Mouse (Mus musculus) forebrain, embryonic 14.5 days (tissue): Measurements from ENCODE around the gene Thra. TPM values are rescaled to one million over a fixed set of nuclear protein-coding genes. Genes with fewer than 3 reads are reported as not detected.
A peak's percentile ranks its signal among the peaks of the same experiment; 100 is the strongest.

Experiments
- ATAC-seq: fragments of 200-750 bp; cut with Nextera tagmentation; 2 replicates; pipeline ENCODE4 v1.8.0; 2017; ENCODE audit warnings: mild to moderate bottlenecking, moderate library complexity
- DNase-seq: peaks from one replicate; pipeline ENCODE4 v3.0.0-alpha.2; 2015; ENCODE audit warnings: low spot score
- H3K27ac ChIP-seq: fragments of 300-500 bp; sonication (generic); 2 replicates; pipeline ENCODE4 v1.5.1; 2014; ENCODE audit warnings: low read depth, mild to moderate bottlenecking, control low read depth, low read length, moderate library complexity
- H3K27me3 ChIP-seq: fragments of 300-500 bp; sonication (generic); replicated peaks from 2 replicates; pipeline ENCODE4 v1.6.1; 2014; ENCODE audit warnings: low read length, control low read depth, mixed read lengths; ENCODE audit not compliant: control insufficient read depth, insufficient read depth
- H3K36me3 ChIP-seq: fragments of 300-500 bp; sonication (generic); 2 replicates; pipeline ENCODE4 v1.6.1; 2014; ENCODE audit warnings: low read length, control low read depth; ENCODE audit not compliant: control insufficient read depth, insufficient read depth
- H3K4me1 ChIP-seq: fragments of 300-500 bp; sonication (generic); 2 replicates; pipeline ENCODE4 v1.6.1; 2014; ENCODE audit warnings: antibody characterized with exemption, low read length, control low read depth; ENCODE audit not compliant: control insufficient read depth, insufficient read depth
- H3K4me2 ChIP-seq: fragments of 300-500 bp; sonication (generic); 2 replicates; pipeline ENCODE4 v1.6.1; 2014; ENCODE audit warnings: mild to moderate bottlenecking, control low read depth, low read length
- H3K4me3 ChIP-seq: fragments of 300-500 bp; sonication (generic); 2 replicates; pipeline ENCODE4 v1.5.1; 2014; ENCODE audit warnings: low read depth, low read length, control low read depth
- H3K9ac ChIP-seq: fragments of 300-500 bp; sonication (generic); 2 replicates; pipeline ENCODE4 v1.6.1; 2014; ENCODE audit warnings: mild to moderate bottlenecking, low read length, control low read depth, moderate library complexity
- H3K9me3 ChIP-seq: fragments of 300-500 bp; sonication (generic); replicated peaks from 2 replicates; pipeline ENCODE4 v1.6.1; 2016; ENCODE audit warnings: low read length, control low read depth, mixed read lengths; ENCODE audit not compliant: control insufficient read depth
- WGBS: fragments of 180-500 bp; shearing (Covaris S2); extraction: QIAGEN DNeasy Blood & Tissue Kit; methylation state at CpG from one replicate; pipeline ENCODE4 v1.1.7; 2014; 5-methylcytosine and 5-hydroxymethylcytosine counted together
- polyA plus RNA-seq: library from polyadenylated mRNA; unstranded; fragments of >200 nt; fragmentation: Nextera tagmentation; extraction: Ambion mirVana; gene quantifications from 2 replicates; pipeline ENCODE4 v1.2.1, GENCODE M21; 2014

Thra gene
- polyA plus RNA-seq, 1 experiment from 2014 or later: 164 TPM

DNA sequence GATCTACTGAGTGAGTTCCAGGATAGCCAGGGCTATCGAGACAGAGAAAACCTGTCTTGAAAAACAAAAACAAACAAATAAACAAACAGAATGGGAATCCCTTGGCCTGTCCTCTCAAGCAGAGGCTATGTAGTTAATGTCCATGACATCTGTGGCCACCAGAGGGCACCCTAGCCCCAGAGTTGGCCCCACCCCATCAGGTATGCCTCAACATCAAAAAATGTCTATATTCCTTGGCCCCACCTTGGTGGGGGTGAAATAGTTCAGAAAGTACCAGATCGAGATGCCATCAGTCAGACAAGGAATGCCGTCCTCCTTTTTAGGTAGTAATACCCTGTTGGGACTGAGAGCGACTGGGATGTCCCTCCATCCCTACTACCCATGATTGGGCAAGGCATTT is 40.5 kb upstream of the Thra start:
- ATAC-seq (peak; percentile 67; the same call in 1 of the 2 replicates), DNase-seq (peak; percentile 74)
- Histone ChIP-seq H3K9me3 (no peaks in the 10 kb centered on the region), H3K27me3 (no peaks in the 10 kb centered on the region), H3K4me3 (no peak overlapping the region), H3K4me1 (no peaks in the 10 kb centered on the region), H3K36me3 (peaks cover 20% of the 10 kb centered on the region), H3K27ac (no peak overlapping the region), H3K4me2 (no peak overlapping the region), H3K9ac (no peak overlapping the region)
- WGBS: 44% methylated on average over 4 of the region's 4 CpGs

GRCm38 (mm10) chr11:98701213-98701670 is 39.2 kb upstream of the Thra start, which contains the start of gene Csf3:
TSS of gene Csf3 (plus strand) at chr11:98701263.
- Histone ChIP-seq H3K4me1 (no peaks in the 10 kb centered on the region), H3K27me3 (no peaks in the 10 kb centered on the region), H3K36me3 (peaks cover 20% of the 10 kb centered on the region), H3K4me3 (no peak within 1 kb of the TSS), H3K27ac (no peak within 1 kb of the TSS), H3K4me2 (no peak within 1 kb of the TSS), H3K9me3 (no peaks in the 10 kb centered on the region), H3K9ac (no peak within 1 kb of the TSS; the same call in 1 of the 2 replicates)
- 39% methylated on average over 10 of the region's 10 CpGs for WGBS
- DNase-seq (no peak), ATAC-seq (no peak)

DNA sequence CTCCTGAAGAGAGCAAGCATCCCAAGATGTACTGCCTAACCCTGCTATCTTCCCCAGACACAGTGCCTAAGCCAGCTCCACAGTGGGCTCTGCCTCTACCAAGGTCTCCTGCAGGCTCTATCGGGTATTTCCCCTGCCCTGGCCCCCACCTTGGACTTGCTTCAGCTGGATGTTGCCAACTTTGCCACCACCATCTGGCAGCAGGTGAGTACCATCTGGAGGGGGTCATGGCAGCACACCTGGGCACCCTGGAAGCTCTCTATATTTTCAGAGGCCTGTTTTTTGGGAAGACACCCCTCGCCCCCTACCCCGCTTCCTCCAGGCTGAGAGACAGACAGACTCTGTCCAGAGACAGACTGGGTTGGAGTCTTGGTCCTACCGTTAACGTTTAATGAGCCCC is 38.1 kb upstream of the Thra start:
- no peak for ATAC-seq
- 71% methylated on average over 5 of the region's 5 CpGs for WGBS

GRCm38 (mm10) chr11:98705021-98705420 is 35.4 kb upstream of the Thra start:
- H3K36me3 ChIP-seq: peaks cover 58% of the 10 kb centered on the region
- H3K27ac ChIP-seq: no peak overlapping the region
- DNase-seq (no peak), ATAC-seq (no peak)
- no peaks in the 10 kb centered on the region for H3K9me3 ChIP-seq
- no peaks in the 10 kb centered on the region for H3K4me1 ChIP-seq
- H3K4me2 ChIP-seq: no peak overlapping the region
- 89% methylated on average over 10 of the region's 10 CpGs for WGBS
- H3K27me3 ChIP-seq: no peaks in the 10 kb centered on the region
- no peak overlapping the region for H3K4me3 ChIP-seq
- no peak overlapping the region for H3K9ac ChIP-seq

More for the DNA sequence above, 38.1 kb upstream of the Thra start:
- H3K27ac ChIP-seq: no peak overlapping the region
- peaks cover 31% of the 10 kb centered on the region for H3K36me3 ChIP-seq
- DNase-seq: no peak
- H3K9me3 ChIP-seq: no peaks in the 10 kb centered on the region
- no peaks in the 10 kb centered on the region for H3K27me3 ChIP-seq
- H3K4me1 ChIP-seq: no peaks in the 10 kb centered on the region
- no peak overlapping the region for H3K9ac ChIP-seq
- H3K4me3 ChIP-seq: no peak overlapping the region
- no peak overlapping the region for H3K4me2 ChIP-seq

GRCm38 (mm10) chr11:98707401-98708281 is 32.8 kb upstream of the Thra start:
- peaks cover 79% of the 10 kb centered on the region for H3K36me3 ChIP-seq
- H3K9me3 ChIP-seq: no peaks in the 10 kb centered on the region
- no peak overlapping the region for H3K4me3 ChIP-seq
- H3K27ac ChIP-seq: no peak overlapping the region
- no peak for ATAC-seq
- no peak for DNase-seq
- WGBS: 84% methylated on average over 22 of the region's 22 CpGs
- no peak overlapping the region for H3K4me2 ChIP-seq
- H3K4me1 ChIP-seq: no peaks in the 10 kb centered on the region
- H3K27me3 ChIP-seq: no peaks in the 10 kb centered on the region
- H3K9ac ChIP-seq: no peak overlapping the region

- ATAC-seq (no peak), DNase-seq (no peak)
- Histone ChIP-seq H3K9ac (no peak overlapping the region), H3K4me1 (no peaks in the 10 kb centered on the region), H3K27ac (no peak overlapping the region; the same call in 1 of the 2 replicates), H3K4me3 (no peak overlapping the region), H3K27me3 (no peaks in the 10 kb centered on the region), H3K4me2 (no peak overlapping the region), H3K36me3 (peaks cover 87% of the 10 kb centered on the region), H3K9me3 (no peaks in the 10 kb centered on the region)
- WGBS: 94% methylated on average over 19 of the region's 19 CpGs
These were observed 32.0 kb upstream of the Thra start for GRCm38 (mm10) chr11:98708282-98708956.

DNA sequence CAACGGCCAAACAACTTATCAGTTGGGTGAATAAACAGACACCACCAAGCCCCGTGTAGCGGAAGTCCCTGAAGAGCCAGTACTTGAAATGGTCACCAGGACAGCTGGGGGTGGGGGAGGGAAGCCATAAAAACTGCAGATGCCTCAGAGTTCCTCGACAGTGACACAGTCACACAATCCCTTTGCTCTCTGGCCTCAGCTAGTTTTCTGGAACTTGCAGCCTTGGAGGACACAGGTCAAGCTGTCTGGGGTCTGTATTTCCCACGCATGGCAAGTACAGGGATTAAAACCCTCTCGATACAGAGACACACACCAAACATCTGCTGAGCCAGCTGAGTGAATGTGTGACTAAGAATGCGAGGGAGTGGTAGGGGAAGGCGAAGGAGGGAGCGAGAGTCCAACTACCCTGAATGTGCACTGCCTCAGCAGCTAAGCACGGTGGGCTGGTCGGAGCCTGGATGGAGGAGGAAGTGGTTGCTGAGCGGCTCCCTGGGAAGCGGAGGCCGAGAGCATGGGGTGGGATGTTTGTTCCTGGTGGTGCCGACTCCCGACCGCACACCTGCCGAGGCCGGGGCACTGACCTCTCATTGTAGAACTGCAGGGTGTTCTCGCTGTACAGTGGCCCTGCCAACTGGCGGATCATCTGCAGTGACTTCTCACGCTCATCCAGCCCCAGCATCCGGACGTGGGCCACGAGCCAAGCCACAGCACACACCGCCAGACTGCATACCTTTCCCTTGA is 31.3 kb upstream of the Thra start:
- H3K9me3 ChIP-seq: no peaks in the 10 kb centered on the region
- H3K27me3 ChIP-seq: no peaks in the 10 kb centered on the region
- no peaks in the 10 kb centered on the region for H3K4me1 ChIP-seq
- ATAC-seq: no peak
- H3K36me3 ChIP-seq: peaks cover 94% of the 10 kb centered on the region
- H3K27ac ChIP-seq: no peak overlapping the region
- no peak overlapping the region for H3K4me2 ChIP-seq
- no peak for DNase-seq
- H3K4me3 ChIP-seq: no peak overlapping the region
- no peak overlapping the region for H3K9ac ChIP-seq
- WGBS: 91% methylated on average over 26 of the region's 26 CpGs

- Histone ChIP-seq H3K4me3 (no peak overlapping the region), H3K27me3 (no peaks in the 10 kb centered on the region), H3K27ac (no peak overlapping the region), H3K9ac (no peak overlapping the region), H3K4me1 (no peaks in the 10 kb centered on the region), H3K36me3 (peaks cover 95% of the 10 kb centered on the region), H3K4me2 (no peak overlapping the region), H3K9me3 (no peaks in the 10 kb centered on the region)
- WGBS: 55% methylated on average over 12 of the region's 12 CpGs
- ATAC-seq (peak; percentile 55), DNase-seq (peak; percentile 83)
These were observed 29.9 kb upstream of the Thra start for GRCm38 (mm10) chr11:98710416-98711045.
